Comparison of ENCODE assay signal across 11 mouse cellular contexts in the genomic region with DNA sequence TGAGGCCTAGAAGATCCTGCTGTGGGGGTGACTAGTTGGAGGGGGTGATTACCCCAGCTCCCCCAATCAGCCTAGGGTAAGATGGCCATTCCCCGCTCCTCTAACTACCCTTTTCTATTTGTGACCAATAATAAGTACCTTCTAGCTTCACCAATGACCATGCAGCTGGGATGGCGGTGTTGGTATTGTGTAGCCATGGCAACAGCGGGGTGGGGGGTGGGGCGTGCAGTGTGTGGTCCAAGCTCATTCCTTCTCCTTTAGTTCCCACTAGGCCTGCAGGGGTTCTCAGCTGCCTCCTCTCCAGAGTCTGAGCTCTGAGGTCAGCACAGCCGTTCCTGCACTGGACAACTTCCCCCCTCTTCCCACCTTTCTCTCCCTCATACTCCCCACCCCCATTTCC. TPM values are rescaled to one million over a fixed set of nuclear protein-coding genes. Genes with fewer than 3 reads are reported as not detected.
DNase-seq lines count a peak whose midpoint lies in the region; ATAC-seq and TF ChIP-seq lines count a peak whose summit lies in the region.
"Had no signal": no experiment of that assay in that cellular context is flagged by ENCODE, and none has a peak within 500 bp of the region (broad histone marks: within the 10 kb centered on the region; RNA-seq: fewer than 3 reads in every experiment).

No protein-coding gene starts in this region.

- 23% methylated on average over 5 of the region's 5 CpGs for WGBS in lung, embryonic 14.5 days
- 55% methylated on average over 5 of the region's 5 CpGs for WGBS in lung, adult 2 months
- 21% methylated on average over 5 of the region's 5 CpGs for WGBS in embryonic facial prominence, embryonic 11.5 days
- WGBS in limb, embryonic 12.5 days, result 19% methylated on average over 5 of the region's 5 CpGs

- no peak for TF ChIP-seq POLR2A in lung, adult 2 months (IDR thresholded peaks at IDR 0.05; ENCODE audit: borderline replicate concordance, extremely low read depth, low read depth, low read length)

- H3K27ac ChIP-seq in lung, embryonic 14.5 days (ENCODE audit: low read depth), result no peak overlapping the region
- no peak overlapping the region for H3K27ac ChIP-seq in embryonic facial prominence, embryonic 11.5 days (replicated peaks; ENCODE audit: low read depth, low read length)
- 0 out of 2 replicates have a peak overlapping the region, but pooled peaks have one; percentile 29 for H3K27ac ChIP-seq in limb, embryonic 12.5 days
- H3K27ac ChIP-seq: embryonic facial prominence, embryonic 12.5 days; liver, embryonic 15.5 days had no signal

- no peaks in the 10 kb centered on the region for H3K36me3 ChIP-seq in lung, embryonic 14.5 days (ENCODE audit: insufficient read depth)
- no peaks in the 10 kb centered on the region for H3K36me3 ChIP-seq in embryonic facial prominence, embryonic 11.5 days (replicated peaks; ENCODE audit: control insufficient read depth, insufficient read depth, low read depth, low read length)
- no peaks in the 10 kb centered on the region for H3K36me3 ChIP-seq in limb, embryonic 12.5 days
- H3K36me3 ChIP-seq: embryonic facial prominence, embryonic 12.5 days; liver, embryonic 15.5 days had no signal

- no peak overlapping the region for H3K4me2 ChIP-seq in lung, embryonic 14.5 days
- no peak overlapping the region for H3K4me2 ChIP-seq in embryonic facial prominence, embryonic 11.5 days (ENCODE audit: low read depth, low read length)
- no peak overlapping the region for H3K4me2 ChIP-seq in limb, embryonic 12.5 days
- H3K4me2 ChIP-seq: embryonic facial prominence, embryonic 12.5 days; liver, embryonic 15.5 days had no signal

- no peak overlapping the region for H3K9ac ChIP-seq in lung, embryonic 14.5 days
- no peak overlapping the region for H3K9ac ChIP-seq in embryonic facial prominence, embryonic 11.5 days (replicated peaks; ENCODE audit: low read length)
- no peak overlapping the region for H3K9ac ChIP-seq in limb, embryonic 12.5 days (replicated peaks)
- H3K9ac ChIP-seq: embryonic facial prominence, embryonic 12.5 days; liver, embryonic 15.5 days had no signal

- H3K27me3 ChIP-seq in lung, embryonic 14.5 days (ENCODE audit: insufficient read depth, low read length), result no peaks in the 10 kb centered on the region
- H3K27me3 ChIP-seq in embryonic facial prominence, embryonic 11.5 days (ENCODE audit: control insufficient read depth, insufficient read depth, low read length), result no peaks in the 10 kb centered on the region
- no peaks in the 10 kb centered on the region for H3K27me3 ChIP-seq in limb, embryonic 12.5 days
- H3K27me3 ChIP-seq: embryonic facial prominence, embryonic 12.5 days; liver, embryonic 15.5 days had no signal

- H3K9me3 ChIP-seq in lung, embryonic 14.5 days (ENCODE audit: low read depth, low read length), result no peaks in the 10 kb centered on the region
- H3K9me3 ChIP-seq in embryonic facial prominence, embryonic 11.5 days (replicated peaks; ENCODE audit: control insufficient read depth, low read length), result no peaks in the 10 kb centered on the region
- H3K9me3 ChIP-seq in limb, embryonic 12.5 days, result no peaks in the 10 kb centered on the region
- H3K9me3 ChIP-seq: embryonic facial prominence, embryonic 12.5 days; liver, embryonic 15.5 days had no signal

- DNase-seq in lung, embryonic 14.5 days, result peak; percentile 12
- no peak for DNase-seq in lung, adult 2 months
- peak; percentile 46 for DNase-seq in embryonic facial prominence, embryonic 11.5 days (ENCODE audit: low spot score)
- peak; percentile 68 for DNase-seq in retina, embryonic 14.5 days (ENCODE audit: low spot score)
- no peak for DNase-seq in cerebellum, postnatal 25 days
- DNase-seq in right cerebral cortex, postnatal 14 days, result no peak
- DNase-seq: thymus, postnatal 4 days had no signal

- no peak overlapping the region for H3K4me3 ChIP-seq in lung, embryonic 14.5 days (ENCODE audit: low read depth, low read length)
- no peak overlapping the region for H3K4me3 ChIP-seq in lung, adult 2 months (replicated peaks; ENCODE audit: extremely low read depth, low read depth, low read length)
- no peak overlapping the region for H3K4me3 ChIP-seq in embryonic facial prominence, embryonic 11.5 days (ENCODE audit: low read depth, low read length)
- no peak overlapping the region for H3K4me3 ChIP-seq in limb, embryonic 12.5 days (replicated peaks)
- H3K4me3 ChIP-seq: embryonic facial prominence, embryonic 12.5 days; layer of hippocampus, adult 2 months; liver, embryonic 15.5 days had no signal

- no peak for TF ChIP-seq CTCF in lung, embryonic 14.5 days (IDR thresholded peaks at IDR 0.05; ENCODE audit: low read depth)
- TF ChIP-seq CTCF in lung, adult 2 months (IDR thresholded peaks at IDR 0.05; ENCODE audit: insufficient read depth, low read length), result no peak

- no peaks in the 10 kb centered on the region for H3K4me1 ChIP-seq in lung, embryonic 14.5 days (ENCODE audit: insufficient read depth)
- H3K4me1 ChIP-seq in lung, adult 2 months (ENCODE audit: control insufficient read depth, insufficient read depth, low read length), result peaks cover 19% of the 10 kb centered on the region
- H3K4me1 ChIP-seq in embryonic facial prominence, embryonic 11.5 days (ENCODE audit: control insufficient read depth, insufficient read depth, low read length), result no peaks in the 10 kb centered on the region
- peaks cover 12% of the 10 kb centered on the region for H3K4me1 ChIP-seq in limb, embryonic 12.5 days (replicated peaks)

- no peak for ATAC-seq in lung, embryonic 14.5 days (ENCODE audit: insufficient read depth)
- peak; percentile 52 for ATAC-seq in embryonic facial prominence, embryonic 11.5 days (replicated peaks; ENCODE audit: insufficient number of reproducible peaks, low FRiP score, low TSS enrichment, low read depth)
- ATAC-seq in limb, embryonic 12.5 days (ENCODE audit: insufficient number of reproducible peaks, insufficient read depth, low FRiP score, low TSS enrichment, low read depth), result no peak

RNA-seq across cellular contexts. Expression of gene Car4, which starts 9.5 kb away (rescaled TPM):
- polyA plus RNA-seq in lung, embryonic 14.5 days (2014; fragmentation: Nextera tagmentation; extraction: Ambion mirVana), result 0.28 and 0.54 TPM in 2 replicates
- polyA plus RNA-seq in lung, adult 2 months (2012; rRNA removed), result 143 and 190 TPM in 2 replicates
- 1.6 and 2.0 TPM in 2 replicates for polyA plus RNA-seq in embryonic facial prominence, embryonic 11.5 days (2014; fragmentation: Nextera tagmentation; extraction: Ambion mirVana)
- 0.33 TPM in 1 of 2 replicates, not detected in the other for polyA plus RNA-seq in limb, embryonic 12.5 days (2016; fragmentation: Nextera tagmentation; extraction: Ambion mirVana)

RNA-seq across cellular contexts. Expression of gene Znhit3, which starts 50.9 kb away (rescaled TPM):
- polyA plus RNA-seq in lung, embryonic 14.5 days (2014; fragmentation: Nextera tagmentation; extraction: Ambion mirVana), result 57.3 and 61.4 TPM in 2 replicates
- polyA plus RNA-seq in lung, adult 2 months (2012; rRNA removed), result 6.5 and 7.7 TPM in 2 replicates
- polyA plus RNA-seq in embryonic facial prominence, embryonic 11.5 days (2014; fragmentation: Nextera tagmentation; extraction: Ambion mirVana), result 67.9 and 77.0 TPM in 2 replicates
- 65.6 and 66.5 TPM in 2 replicates for polyA plus RNA-seq in limb, embryonic 12.5 days (2016; fragmentation: Nextera tagmentation; extraction: Ambion mirVana)

Comparison
In these comparisons a context has a peak if more than half of its experiments do, and no peak if none do; other contexts are left out.
1. DNase-seq: peak in lung, embryonic 14.5 days (single experiment), embryonic facial prominence, embryonic 11.5 days (single experiment) and retina, embryonic 14.5 days (single experiment); none in lung, adult 2 months (single experiment), cerebellum, postnatal 25 days (0 of 2) and right cerebral cortex, postnatal 14 days (single experiment).
2. RNA of gene Car4, which starts 9.5 kb away (polyA plus RNA-seq): 143 to 190 TPM in lung, adult 2 months; 1.6 to 2.0 TPM in embryonic facial prominence, embryonic 11.5 days, 0.28 to 0.54 TPM in lung, embryonic 14.5 days and 0.33 TPM in limb, embryonic 12.5 days; every median in the first group is over 10 times any median in the second.